Mouse (Mus musculus): Measurements from ENCODE around the gene Aldh1a3.

DNA sequence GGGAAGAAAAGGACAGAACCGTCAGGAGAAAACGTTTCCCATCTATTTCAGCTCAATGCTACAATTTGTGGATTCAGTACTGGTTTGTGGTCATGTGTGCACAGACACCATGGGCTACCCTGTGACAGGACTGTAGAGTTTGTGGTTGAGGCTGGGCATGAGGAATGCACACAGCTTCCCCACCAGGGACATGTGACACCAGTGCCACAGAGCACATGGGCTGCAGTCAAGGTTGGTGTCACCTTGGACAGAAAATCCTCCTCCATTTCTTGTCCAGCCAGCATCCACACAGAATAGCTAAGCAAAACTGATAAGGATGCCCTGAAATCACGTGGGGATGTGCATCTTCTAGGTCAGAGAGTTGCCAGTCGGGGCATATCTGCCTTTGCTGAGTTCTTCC is 22.5 kb downstream of the Aldh1a3 start:
- TF ChIP-seq EP300 (optimal IDR thresholded peaks at IDR 0.05) (no peak), CTCF (IDR thresholded peaks at IDR 0.05; ENCODE audit: low read depth) (no peak)

Data from stomach, postnatal 0 days (tissue).